In the genomic region with DNA sequence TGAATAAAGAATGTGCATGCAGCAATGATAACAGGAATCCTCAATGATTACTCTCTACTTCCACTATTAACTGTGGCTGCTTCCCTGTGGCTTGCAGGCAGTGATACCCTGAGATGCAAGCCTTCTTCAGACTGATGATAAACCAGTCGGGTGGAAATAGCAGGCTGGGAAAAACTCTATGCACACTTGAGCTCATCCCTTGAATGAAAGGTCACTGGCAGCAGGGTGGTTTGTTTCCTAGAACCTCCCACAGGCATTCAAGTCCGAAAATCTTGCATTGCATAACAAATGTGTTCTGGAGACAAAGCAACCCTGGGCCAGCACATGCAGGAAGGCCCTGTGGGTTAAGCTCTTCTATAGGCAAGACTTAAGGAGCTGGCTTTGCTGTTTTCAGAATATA, we compare ENCODE assay signal across 17 mouse cellular contexts.
A peak's percentile ranks its signal among the peaks of the same experiment; 100 is the strongest.
DNase-seq lines count a peak whose midpoint lies in the region; ATAC-seq lines count a peak whose summit lies in the region.
"Had no signal": no experiment of that assay in that cellular context is flagged by ENCODE, and none has a peak within 500 bp of the region (broad histone marks: within the 10 kb centered on the region; RNA-seq: fewer than 3 reads in every experiment).

No protein-coding gene starts in this region.

- H3K4me3 ChIP-seq in limb, embryonic 13.5 days: no peak overlapping the region
- H3K4me3 ChIP-seq in limb, embryonic 10.5 days: no peak overlapping the region
- H3K4me3 ChIP-seq: embryonic facial prominence, embryonic 13.5 days; forebrain, embryonic 10.5 days; heart, embryonic 10.5 days; limb, embryonic 12.5 days had no signal

- 0 out of 2 replicates have a peak, but pooled peaks have one; percentile 15 for ATAC-seq in limb, embryonic 13.5 days (ENCODE audit: low FRiP score, low read depth)
- ATAC-seq: intestine, embryonic 16.5 days had no signal

- no peaks in the 10 kb centered on the region for H3K9me3 ChIP-seq in limb, embryonic 13.5 days
- no peaks in the 10 kb centered on the region for H3K9me3 ChIP-seq in limb, embryonic 10.5 days (replicated peaks)
- H3K9me3 ChIP-seq: embryonic facial prominence, embryonic 13.5 days; forebrain, embryonic 10.5 days; heart, embryonic 10.5 days; limb, embryonic 12.5 days had no signal

- H3K36me3 ChIP-seq in limb, embryonic 13.5 days: no peaks in the 10 kb centered on the region
- no peaks in the 10 kb centered on the region for H3K36me3 ChIP-seq in limb, embryonic 10.5 days
- H3K36me3 ChIP-seq: embryonic facial prominence, embryonic 13.5 days; forebrain, embryonic 10.5 days; heart, embryonic 10.5 days; limb, embryonic 12.5 days had no signal

- 48% methylated on average over 2 of the region's 2 CpGs for WGBS in limb, embryonic 13.5 days
- 61% methylated on average over 2 of the region's 2 CpGs for WGBS in limb, embryonic 10.5 days

- H3K27me3 ChIP-seq in limb, embryonic 13.5 days: no peaks in the 10 kb centered on the region
- H3K27me3 ChIP-seq in limb, embryonic 10.5 days (ENCODE audit: low read depth, poor library complexity, severe bottlenecking): no peaks in the 10 kb centered on the region
- H3K27me3 ChIP-seq: embryonic facial prominence, embryonic 13.5 days; limb, embryonic 12.5 days had no signal

- peak; percentile 5 for DNase-seq in gastrocnemius, postnatal 25 days
- no peak for DNase-seq in gastrocnemius, postnatal 4 days (ENCODE audit: low spot score in 2 of 2)
- no peak for DNase-seq in limb, embryonic 10.5 days (ENCODE audit: low spot score)
- peak; percentile 53 for DNase-seq in ZHBTc4 (ENCODE audit: low read depth, low spot score)
- peak; percentile 4 to 39 for DNase-seq in kidney, postnatal 25 days
- no peak for DNase-seq in T-cell, adult 2 months (ENCODE audit: low spot score)
- no peak for DNase-seq in spleen, postnatal 10 days (ENCODE audit: low spot score in 2 of 2)
- DNase-seq: cerebellum, postnatal 14 days; lung, postnatal 36 days; right cerebral cortex, postnatal 25 days; thymus, adult 2 months had no signal

- H3K4me1 ChIP-seq in limb, embryonic 13.5 days: 0 out of 2 replicates have a peak, but pooled peaks cover 2% of the 10 kb centered on the region
- no peaks in the 10 kb centered on the region for H3K4me1 ChIP-seq in limb, embryonic 10.5 days
- H3K4me1 ChIP-seq: embryonic facial prominence, embryonic 13.5 days; heart, embryonic 10.5 days; limb, embryonic 12.5 days had no signal

- H3K4me2 ChIP-seq in limb, embryonic 13.5 days (replicated peaks): no peak overlapping the region
- H3K4me2 ChIP-seq: embryonic facial prominence, embryonic 13.5 days; limb, embryonic 12.5 days had no signal

- no peak overlapping the region for H3K9ac ChIP-seq in limb, embryonic 13.5 days
- H3K9ac ChIP-seq: embryonic facial prominence, embryonic 13.5 days; limb, embryonic 12.5 days had no signal

- H3K27ac ChIP-seq in limb, embryonic 13.5 days: no peak overlapping the region
- H3K27ac ChIP-seq in limb, embryonic 10.5 days: no peak overlapping the region
- H3K27ac ChIP-seq: embryonic facial prominence, embryonic 13.5 days; forebrain, embryonic 10.5 days; heart, embryonic 10.5 days; limb, embryonic 12.5 days had no signal

Comparison
In these comparisons a context has a peak if more than half of its experiments do, and no peak if none do; other contexts are left out.
1. DNase-seq: peak in gastrocnemius, postnatal 25 days (single experiment), ZHBTc4 (single experiment) and kidney, postnatal 25 days (2 of 2); none in gastrocnemius, postnatal 4 days (0 of 2), limb, embryonic 10.5 days (single experiment), T-cell, adult 2 months (single experiment) and spleen, postnatal 10 days (0 of 2).